Mouse (Mus musculus): ENCODE measurements around the gene Antxr1. TPM values are rescaled to one million over a fixed set of nuclear protein-coding genes. Genes with fewer than 3 reads are reported as not detected.

The Antxr1 gene
- polyA plus RNA-seq, 1 experiment from 2014 or later = 3.8 TPM

DNA sequence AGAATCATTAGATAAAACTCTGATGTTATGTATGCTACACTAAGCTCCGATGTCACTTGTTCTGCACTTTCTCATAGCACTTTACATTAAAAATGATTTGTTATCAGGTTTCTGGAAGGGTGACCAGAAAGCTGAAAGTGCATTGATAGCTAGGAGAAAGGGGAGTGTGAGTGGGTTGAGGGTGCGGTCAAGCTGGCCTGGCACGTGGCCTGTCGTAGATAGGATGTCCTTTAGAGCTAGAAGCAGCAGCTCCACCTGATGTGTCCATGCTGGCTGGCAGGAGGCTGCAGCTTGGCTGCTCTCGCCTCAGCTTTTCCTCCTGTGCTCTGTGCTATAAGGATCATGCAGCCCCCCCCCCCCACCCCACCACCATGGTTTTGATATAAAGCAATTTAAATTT, 243.1 kb downstream of the Antxr1 start:
- 64% methylated on average over 5 of the region's 5 CpGs for WGBS

DNA sequence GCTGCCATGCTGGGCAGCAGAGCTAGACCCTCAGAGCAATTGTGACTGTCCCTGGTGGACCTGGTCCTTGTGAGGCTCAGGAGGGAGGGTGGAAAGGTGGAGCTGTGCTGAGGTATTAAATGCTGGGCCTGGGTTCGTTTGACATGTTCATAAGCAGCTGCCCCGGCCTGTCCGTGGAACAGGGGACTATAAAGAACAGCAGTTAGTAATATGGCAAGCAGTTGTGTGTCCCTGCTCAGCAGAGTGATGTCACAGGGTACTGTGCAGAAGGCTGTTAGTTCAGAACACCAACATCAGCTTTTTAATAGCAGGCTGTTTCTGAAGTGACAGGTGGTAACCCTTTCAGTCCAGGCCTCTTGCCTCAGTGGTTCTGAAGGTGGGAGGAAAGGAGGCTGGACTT, 244.7 kb downstream of the Antxr1 start:
- 71% methylated on average over 3 of the region's 3 CpGs for WGBS
- ATAC-seq (replicated peaks; ENCODE audit: extremely low read depth, insufficient read depth, low FRiP score) = no peak
- H3K4me3 ChIP-seq (ENCODE audit: low read length) = no peak overlapping the region
- peaks cover 30% of the 10 kb centered on the region for H3K36me3 ChIP-seq (ENCODE audit: control insufficient read depth, insufficient read depth)
- no peaks in the 10 kb centered on the region for H3K4me1 ChIP-seq (ENCODE audit: control insufficient read depth, insufficient read depth, low read length)
- H3K27ac ChIP-seq (ENCODE audit: low read length) = no peak overlapping the region
- H3K4me2 ChIP-seq (ENCODE audit: low read depth, low read length) = no peak overlapping the region
- no peak overlapping the region for H3K9ac ChIP-seq (ENCODE audit: low read length)
- no peaks in the 10 kb centered on the region for H3K9me3 ChIP-seq (replicated peaks; ENCODE audit: control insufficient read depth, low read length)
- no peaks in the 10 kb centered on the region for H3K27me3 ChIP-seq (ENCODE audit: control insufficient read depth, insufficient read depth, low read length)

More for the DNA sequence above, 243.1 kb downstream of the Antxr1 start:
- no peak overlapping the region for H3K27ac ChIP-seq (ENCODE audit: low read length)
- no peaks in the 10 kb centered on the region for H3K9me3 ChIP-seq (replicated peaks; ENCODE audit: control insufficient read depth, low read length)
- H3K4me1 ChIP-seq (ENCODE audit: control insufficient read depth, insufficient read depth, low read length) = no peaks in the 10 kb centered on the region
- no peaks in the 10 kb centered on the region for H3K27me3 ChIP-seq (ENCODE audit: control insufficient read depth, insufficient read depth, low read length)
- H3K36me3 ChIP-seq (ENCODE audit: control insufficient read depth, insufficient read depth) = peaks cover 21% of the 10 kb centered on the region
- no peak overlapping the region for H3K9ac ChIP-seq (ENCODE audit: low read length)
- no peak overlapping the region for H3K4me3 ChIP-seq (ENCODE audit: low read length)
- H3K4me2 ChIP-seq (ENCODE audit: low read depth, low read length) = no peak overlapping the region
- ATAC-seq (replicated peaks; ENCODE audit: extremely low read depth, insufficient read depth, low FRiP score) = no peak

DNA sequence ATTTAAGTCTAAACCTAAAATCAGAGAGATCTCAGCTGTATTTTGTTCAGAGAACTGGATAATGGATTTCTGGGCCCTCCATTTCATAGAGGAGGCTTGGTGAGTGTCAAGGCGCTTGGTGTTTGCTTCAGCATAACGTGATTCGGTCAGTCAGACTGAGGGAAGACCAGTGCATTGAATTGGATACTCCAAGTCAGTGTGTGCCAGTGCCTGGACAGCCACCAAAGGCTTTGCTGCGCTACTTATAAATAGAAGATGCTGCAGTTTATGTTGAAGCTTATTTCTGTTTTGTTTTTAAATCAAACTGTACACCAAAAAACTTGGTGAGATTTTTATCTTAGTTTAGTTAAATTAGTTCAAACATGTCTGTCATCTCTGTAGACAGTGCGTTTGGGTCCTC, 247.3 kb downstream of the Antxr1 start:
- no peaks in the 10 kb centered on the region for H3K4me1 ChIP-seq (ENCODE audit: control insufficient read depth, insufficient read depth, low read length)
- no peak overlapping the region for H3K27ac ChIP-seq (ENCODE audit: low read length)
- H3K9me3 ChIP-seq (replicated peaks; ENCODE audit: control insufficient read depth, low read length) = no peaks in the 10 kb centered on the region
- no peak overlapping the region for H3K4me3 ChIP-seq (ENCODE audit: low read length)
- WGBS = 91% methylated on average over 5 of the region's 5 CpGs
- peaks cover 48% of the 10 kb centered on the region for H3K36me3 ChIP-seq (ENCODE audit: control insufficient read depth, insufficient read depth)
- H3K4me2 ChIP-seq (ENCODE audit: low read depth, low read length) = no peak overlapping the region
- no peaks in the 10 kb centered on the region for H3K27me3 ChIP-seq (ENCODE audit: control insufficient read depth, insufficient read depth, low read length)
- no peak for ATAC-seq (replicated peaks; ENCODE audit: extremely low read depth, insufficient read depth, low FRiP score)
- H3K9ac ChIP-seq (ENCODE audit: low read length) = no peak overlapping the region

DNA sequence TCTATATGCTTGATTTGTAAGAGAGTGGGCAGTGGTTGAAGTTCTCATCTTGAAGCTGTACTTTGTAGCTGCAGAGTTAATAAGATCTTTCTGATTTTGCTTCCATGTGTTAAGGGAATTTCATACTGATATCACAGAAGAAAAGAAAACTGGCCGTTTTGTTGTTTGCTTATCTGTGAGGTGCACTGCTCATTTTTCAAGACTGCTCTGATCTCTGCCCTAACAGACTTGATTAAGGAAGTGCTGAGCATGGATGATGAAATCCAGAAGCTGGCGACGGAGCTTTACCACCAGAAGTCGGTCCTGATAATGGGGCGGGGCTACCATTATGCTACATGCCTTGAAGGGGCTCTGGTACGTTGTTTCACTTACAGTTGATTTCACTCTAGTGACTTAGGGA, 250.6 kb downstream of the Antxr1 start:
- H3K4me1 ChIP-seq (ENCODE audit: control insufficient read depth, insufficient read depth, low read length) = no peaks in the 10 kb centered on the region
- no peak for ATAC-seq (replicated peaks; ENCODE audit: extremely low read depth, insufficient read depth, low FRiP score)
- H3K4me2 ChIP-seq (ENCODE audit: low read depth, low read length) = no peak overlapping the region
- no peak overlapping the region for H3K4me3 ChIP-seq (ENCODE audit: low read length)
- H3K27ac ChIP-seq (ENCODE audit: low read length) = no peak overlapping the region
- WGBS = 45% methylated on average over 6 of the region's 6 CpGs
- no peak overlapping the region for H3K9ac ChIP-seq (ENCODE audit: low read length)
- H3K27me3 ChIP-seq (ENCODE audit: control insufficient read depth, insufficient read depth, low read length) = no peaks in the 10 kb centered on the region
- no peaks in the 10 kb centered on the region for H3K9me3 ChIP-seq (replicated peaks; ENCODE audit: control insufficient read depth, low read length)
- peaks cover 52% of the 10 kb centered on the region for H3K36me3 ChIP-seq (ENCODE audit: control insufficient read depth, insufficient read depth)

Other genes starting within 250 kb of the Antxr1 start
- gene D6Ertd527e, start 231.1 kb downstream of the Antxr1 start, polyA plus RNA-seq (2015; fragmentation: Nextera tagmentation; extraction: Ambion mirVana) = 0.12 and 0.21 TPM in 2 replicates
- not detected in 2 replicates for gene Gkn1, start 15.1 kb upstream of the Antxr1 start, polyA plus RNA-seq (2015; fragmentation: Nextera tagmentation; extraction: Ambion mirVana)
- gene Gkn2, start 37.5 kb upstream of the Antxr1 start, polyA plus RNA-seq (2015; fragmentation: Nextera tagmentation; extraction: Ambion mirVana) = not detected in 2 replicates
- 0.62 and 1.4 TPM in 2 replicates for gene Gkn3, start 53.1 kb upstream of the Antxr1 start, polyA plus RNA-seq (2015; fragmentation: Nextera tagmentation; extraction: Ambion mirVana)
- gene Bmp10, start 93.2 kb upstream of the Antxr1 start, polyA plus RNA-seq (2015; fragmentation: Nextera tagmentation; extraction: Ambion mirVana) = 3.7 and 7.5 TPM in 2 replicates
- 4.7 and 7.5 TPM in 2 replicates for gene Arhgap25, start 197.4 kb upstream of the Antxr1 start, polyA plus RNA-seq (2015; fragmentation: Nextera tagmentation; extraction: Ambion mirVana)